Mouse (Mus musculus) megakaryocyte, embryonic 14.5 days (primary cell): Measurements from ENCODE around the gene Prdm11.

Experiments
- FLI1 ChIP-seq: IDR thresholded peaks from 2 replicates; pipeline ENCODE4 v1.6.1; 2012; ENCODE audit warnings: low read length, inconsistent platforms, mixed read lengths
- GATA1 ChIP-seq: IDR thresholded peaks from 3 replicates; pipeline ENCODE4 v1.6.1; 2012; ENCODE audit warnings: mixed read lengths, low read length, inconsistent platforms, borderline replicate concordance

DNA sequence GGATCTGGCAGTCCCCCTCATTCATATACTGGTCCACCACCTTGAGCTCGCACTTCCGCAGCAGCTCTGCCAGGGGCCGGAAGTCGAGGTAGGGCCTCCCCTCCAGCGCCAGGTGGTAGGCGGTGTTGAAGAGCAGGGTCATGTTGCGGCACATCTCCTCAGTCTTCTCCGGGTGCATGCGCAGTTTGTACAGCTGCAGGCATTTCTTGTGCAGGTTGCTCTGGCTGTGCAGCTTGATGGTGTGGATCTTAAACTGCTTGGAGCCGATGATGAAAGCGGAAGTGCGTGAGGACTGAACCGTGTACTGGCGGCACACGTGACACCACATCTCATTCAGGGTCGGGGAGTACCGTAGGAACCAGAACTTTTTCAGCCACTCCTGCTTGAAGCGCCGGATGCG lies 72.3 kb downstream of the Prdm11 start:
- TF ChIP-seq GATA1 (no peak), FLI1 (no peak)
